Mouse (Mus musculus) lung, postnatal 25 days (tissue): ENCODE measurements around the gene Coa4.
A peak's percentile ranks its signal among the peaks of the same experiment; 100 is the strongest.
"Not testable (repeated sequence)": the region's sequence is repeated elsewhere in the genome, so short reads cannot be mapped to it uniquely, and the experiment has no call there.

Experiments used
- DNase-seq: peaks from one replicate; pipeline ENCODE4 v3.0.0; 2022; ENCODE audit warnings: low spot score

Gene Coa4

DNA sequence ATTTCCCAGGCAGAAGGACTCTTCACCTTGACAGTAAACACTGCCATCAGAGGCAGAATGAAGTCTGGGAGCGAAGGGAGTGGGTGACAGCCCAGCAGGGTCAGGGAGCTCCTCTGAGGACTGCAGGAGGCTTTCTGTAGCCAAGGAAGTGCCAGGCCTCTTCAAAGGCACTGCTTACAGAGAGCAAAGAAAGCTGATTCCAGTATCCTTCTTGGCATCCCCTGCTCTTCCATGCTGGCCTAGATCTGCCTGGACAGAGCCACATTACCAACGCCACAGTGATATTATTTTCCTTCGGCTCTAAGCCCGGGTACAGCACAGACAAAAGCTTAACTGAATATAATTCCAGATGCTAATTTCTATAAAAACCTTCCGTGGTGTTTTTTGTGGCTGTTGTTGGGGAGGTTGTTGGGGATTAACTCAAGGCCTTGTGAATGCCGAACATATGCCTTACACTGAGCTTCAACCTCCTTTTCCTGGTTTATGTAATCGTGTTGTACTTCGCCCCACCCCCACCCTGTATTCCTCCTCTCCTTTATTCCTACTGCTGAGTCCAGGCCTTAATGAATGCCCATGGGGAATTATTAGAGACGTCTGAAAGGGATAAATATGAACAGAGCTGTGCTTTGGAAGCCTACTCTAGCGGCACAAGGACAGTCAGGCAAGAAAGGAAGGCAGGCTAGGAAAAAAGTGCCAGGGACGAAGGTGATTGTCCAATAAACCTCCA is 25.2 kb downstream of the Coa4 start:
- DNase-seq = no peak

- DNase-seq = not testable (repeated sequence)
These were observed 30.4 kb downstream of the Coa4 start for GRCm38 (mm10) chr7:100567238-100567637.

DNA sequence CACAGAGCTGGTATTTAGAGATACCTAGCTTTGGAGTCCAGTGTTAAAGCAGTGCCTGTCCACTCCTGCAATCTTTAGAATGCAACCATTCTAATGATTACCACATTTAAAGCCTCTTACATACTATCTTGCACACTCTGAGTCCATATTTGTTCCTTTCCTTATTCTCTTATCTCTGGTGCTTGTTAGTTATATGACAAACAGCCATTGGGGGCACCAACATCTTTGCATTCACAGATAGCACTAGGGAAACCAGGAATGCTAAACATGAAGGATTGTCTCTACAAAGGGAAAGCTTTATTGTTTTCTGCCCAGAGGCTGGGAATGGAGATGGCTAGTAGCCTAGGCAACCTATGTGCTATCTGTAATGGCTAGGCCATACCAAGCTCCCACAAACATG is 33.0 kb downstream of the Coa4 start:
- no peak for DNase-seq

GRCm38 (mm10) chr7:100570930-100571715 is 34.3 kb downstream of the Coa4 start:
- no peak for DNase-seq

GRCm38 (mm10) chr7:100572061-100572460 is 35.2 kb downstream of the Coa4 start:
- DNase-seq = no peak

DNA sequence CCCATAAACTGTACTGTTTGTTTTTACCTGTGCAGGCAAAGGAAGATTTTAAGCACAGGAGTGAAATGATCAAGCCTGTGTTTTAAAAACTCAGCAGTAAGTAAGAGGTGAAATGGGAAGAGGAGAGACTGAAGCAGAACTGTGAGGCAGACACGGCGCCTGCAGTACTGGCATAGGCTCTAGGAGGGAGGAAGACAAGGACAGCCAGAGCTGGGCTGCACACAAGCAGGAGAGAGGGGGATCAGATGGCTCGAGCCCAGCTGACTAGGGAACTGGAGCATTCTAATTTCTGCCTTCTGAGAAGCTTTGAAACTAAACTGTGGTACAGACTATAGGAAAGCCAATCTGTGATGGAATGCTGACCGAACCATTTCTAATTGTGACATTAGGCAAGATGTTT is 35.8 kb downstream of the Coa4 start:
- no peak for DNase-seq

GRCm38 (mm10) chr7:100578794-100579193 is 41.9 kb downstream of the Coa4 start:
- no peak for DNase-seq

GRCm38 (mm10) chr7:100582235-100582634 is 45.4 kb downstream of the Coa4 start:
- DNase-seq = no peak

GRCm38 (mm10) chr7:100582727-100583236 is 45.9 kb downstream of the Coa4 start:
- peak; percentile 90 for DNase-seq

- DNase-seq = no peak
These were observed 52.9 kb downstream of the Coa4 start for GRCm38 (mm10) chr7:100589816-100590215.
